Mouse (Mus musculus) C2C12 (cell line): ENCODE data around the gene Ap3m1. TPM values are rescaled to one million over a fixed set of nuclear protein-coding genes. Genes with fewer than 3 reads are reported as not detected.

Experiments used
- H3K27me3 ChIP-seq: one replicate; pipeline ENCODE4 v1.6.1; 2011; ENCODE audit not compliant: control insufficient read depth, insufficient read depth, insufficient read length
- H3K36me3 ChIP-seq: one replicate; pipeline ENCODE4 v1.6.1; 2011; ENCODE audit not compliant: control insufficient read depth, insufficient read depth
- H3K4me3 ChIP-seq: one replicate; pipeline ENCODE4 v1.5.1; 2011; ENCODE audit warnings: mild to moderate bottlenecking, control low read depth; ENCODE audit not compliant: poor library complexity, insufficient read depth, severe bottlenecking
- H3K79me2 ChIP-seq: one replicate; pipeline ENCODE4 v1.6.1; 2011; ENCODE audit not compliant: control insufficient read depth, insufficient read depth
- H3K79me3 ChIP-seq: one replicate; pipeline ENCODE4 v1.6.1; 2011; ENCODE audit warnings: low read depth, control low read depth
- H3ac ChIP-seq: one replicate; pipeline ENCODE3; 2011; ENCODE audit warnings: low read depth; ENCODE audit not compliant: control insufficient read depth, insufficient read length
- CEBPB ChIP-seq: IDR thresholded peaks from one replicate; pipeline ENCODE4 v1.6.1; 2011; ENCODE audit warnings: low read depth, mild to moderate bottlenecking, control low read depth, moderate library complexity
- CTCF ChIP-seq: IDR thresholded peaks from one replicate; pipeline ENCODE4 v1.5.1; 2011; ENCODE audit not compliant: control insufficient read depth, insufficient read depth, insufficient read length
- FOSL1 ChIP-seq: IDR thresholded peaks from one replicate; pipeline ENCODE4 v1.8.0; 2011; ENCODE audit warnings: mild to moderate bottlenecking, low read length; ENCODE audit not compliant: poor library complexity, insufficient read depth, severe bottlenecking
- MAX ChIP-seq: IDR thresholded peaks from one replicate; pipeline ENCODE4 v1.6.1; 2011; ENCODE audit warnings: mild to moderate bottlenecking, control low read depth
- MYOD1 ChIP-seq: IDR thresholded peaks from one replicate; pipeline ENCODE4 v1.6.1; 2011; ENCODE audit warnings: low read depth; ENCODE audit not compliant: control insufficient read depth, insufficient read length
- MYOG ChIP-seq: IDR thresholded peaks from one replicate; pipeline ENCODE4 v1.6.1; 2011; ENCODE audit not compliant: control insufficient read depth, insufficient read length; ENCODE audit errors: extremely low read depth
- USF1 ChIP-seq: IDR thresholded peaks from one replicate; pipeline ENCODE4 v1.6.1; 2011; ENCODE audit warnings: low read depth, mild to moderate bottlenecking, control low read depth, moderate library complexity
- polyA plus RNA-seq: library from polyadenylated mRNA; unstranded; fragments of >200 nt; fragmentation: generic; extraction: Trizol; gene quantifications from one replicate; pipeline ENCODE4 v1.2.1, GENCODE M21; 2012; ENCODE audit warnings: missing spikeins

Ap3m1 gene
- polyA plus RNA-seq, 1 experiment = 14.0 TPM

DNA sequence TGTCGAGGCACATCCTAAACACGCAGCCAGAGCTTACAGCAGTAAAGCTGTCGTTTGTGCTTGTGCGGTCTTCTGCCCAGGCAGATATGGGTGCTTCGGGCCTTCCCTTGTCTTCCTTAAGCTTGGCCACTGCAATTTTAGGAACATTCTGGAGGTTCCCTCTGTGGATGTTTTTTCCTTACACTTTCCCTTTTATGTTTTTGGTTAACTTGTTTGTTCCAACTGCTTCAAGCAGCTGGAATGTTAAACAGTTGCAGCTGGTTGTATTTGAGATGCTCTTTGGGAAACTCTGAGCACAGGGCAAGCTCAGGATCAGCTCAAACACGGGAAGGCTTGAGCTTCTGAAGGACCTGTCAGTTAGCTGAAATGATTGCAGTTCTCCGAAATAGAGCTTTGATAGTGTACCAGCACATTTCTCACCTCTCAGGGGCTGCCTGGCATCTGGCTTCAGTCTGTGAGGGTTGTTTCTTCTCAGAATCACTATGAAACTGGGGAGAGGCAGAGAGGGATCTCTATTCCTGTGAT is 34.6 kb upstream of the Ap3m1 start:
- Histone ChIP-seq H3K79me3 (peaks cover 7% of the 10 kb centered on the region), H3K4me3 (no peak overlapping the region), H3ac (no peak overlapping the region), H3K79me2 (peaks cover 28% of the 10 kb centered on the region), H3K36me3 (peaks cover 1% of the 10 kb centered on the region), H3K27me3 (no peaks in the 10 kb centered on the region)
- TF ChIP-seq CEBPB (no peak), MYOD1 (no peak), MYOG (no peak), MAX (no peak), USF1 (no peak), FOSL1 (no peak), CTCF (no peak)

DNA sequence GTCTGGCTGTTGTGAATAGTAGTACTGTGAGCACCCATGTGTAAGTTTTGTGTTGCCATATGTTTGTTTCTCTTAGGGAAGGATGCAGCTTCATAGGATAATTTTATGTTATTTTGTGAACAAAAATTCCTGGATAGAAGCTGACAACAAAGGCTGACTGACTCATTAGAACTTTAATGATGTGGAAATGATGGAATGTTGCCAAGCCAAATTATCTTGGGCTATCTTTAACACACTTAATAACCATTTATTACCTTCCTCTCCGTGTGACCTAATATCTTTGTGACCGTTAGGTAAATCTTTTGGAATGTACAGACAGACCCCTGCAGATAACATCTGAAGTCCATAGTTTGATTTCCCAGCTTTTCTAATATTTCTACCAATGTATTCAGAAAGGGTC is 33.8 kb upstream of the Ap3m1 start:
- Histone ChIP-seq H3K27me3 (no peaks in the 10 kb centered on the region), H3ac (no peak overlapping the region), H3K4me3 (no peak overlapping the region), H3K36me3 (no peaks in the 10 kb centered on the region), H3K79me3 (peaks cover 7% of the 10 kb centered on the region), H3K79me2 (peaks cover 28% of the 10 kb centered on the region)
- TF ChIP-seq CEBPB = no peak
- TF ChIP-seq MYOD1 = no peak
- no peak for TF ChIP-seq USF1
- TF ChIP-seq FOSL1 = no peak
- TF ChIP-seq MAX = no peak
- TF ChIP-seq CTCF = no peak
- no peak for TF ChIP-seq MYOG

DNA sequence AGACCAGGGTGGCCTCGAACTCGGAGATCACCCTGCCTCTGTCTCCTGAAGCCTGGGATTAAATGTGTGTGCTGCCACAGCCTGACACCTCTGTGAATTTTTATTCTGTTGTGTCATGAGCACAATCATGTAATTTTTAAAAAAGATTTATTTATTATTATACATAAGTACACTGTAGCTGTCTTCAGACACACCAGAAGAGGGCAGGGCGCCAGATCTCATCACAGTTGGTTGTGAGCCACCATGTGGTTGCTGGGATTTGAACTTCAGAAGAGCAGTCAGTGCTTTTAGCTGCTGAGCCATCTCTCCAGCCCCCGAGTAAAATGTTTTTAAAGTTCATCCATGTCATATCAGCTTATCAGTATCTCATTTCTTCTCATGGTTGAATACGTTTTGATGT is 33.4 kb upstream of the Ap3m1 start:
- Histone ChIP-seq H3K36me3 (no peaks in the 10 kb centered on the region), H3K27me3 (no peaks in the 10 kb centered on the region), H3K79me3 (peaks cover 7% of the 10 kb centered on the region), H3ac (no peak overlapping the region), H3K79me2 (peaks cover 28% of the 10 kb centered on the region), H3K4me3 (no peak overlapping the region)
- TF ChIP-seq USF1 (no peak), MYOG (no peak)

DNA sequence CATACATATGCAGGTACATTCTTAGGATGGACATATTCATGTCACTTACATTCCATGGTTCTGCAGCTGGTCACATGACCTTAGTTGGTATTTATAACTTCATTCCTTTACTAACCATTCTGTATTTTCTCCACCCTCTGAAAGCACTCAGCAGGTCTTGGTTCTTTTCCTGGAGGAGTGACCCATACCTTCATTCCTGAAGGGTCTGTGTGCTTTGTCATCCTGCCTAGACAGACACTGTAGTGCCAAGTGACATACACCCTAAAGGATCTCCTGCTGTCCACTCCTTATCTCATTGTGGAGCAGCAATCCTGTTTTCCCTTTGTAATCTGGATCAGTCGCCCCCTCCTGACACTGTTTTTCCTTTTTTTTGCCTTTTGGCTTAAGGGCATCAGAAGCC is 30.5 kb upstream of the Ap3m1 start:
- H3K4me3 ChIP-seq = no peak overlapping the region
- no peak overlapping the region for H3ac ChIP-seq
- TF ChIP-seq MAX = no peak
- peak; percentile 13 for TF ChIP-seq USF1
- no peaks in the 10 kb centered on the region for H3K36me3 ChIP-seq
- no peaks in the 10 kb centered on the region for H3K27me3 ChIP-seq
- peaks cover 7% of the 10 kb centered on the region for H3K79me3 ChIP-seq
- peaks cover 20% of the 10 kb centered on the region for H3K79me2 ChIP-seq

DNA sequence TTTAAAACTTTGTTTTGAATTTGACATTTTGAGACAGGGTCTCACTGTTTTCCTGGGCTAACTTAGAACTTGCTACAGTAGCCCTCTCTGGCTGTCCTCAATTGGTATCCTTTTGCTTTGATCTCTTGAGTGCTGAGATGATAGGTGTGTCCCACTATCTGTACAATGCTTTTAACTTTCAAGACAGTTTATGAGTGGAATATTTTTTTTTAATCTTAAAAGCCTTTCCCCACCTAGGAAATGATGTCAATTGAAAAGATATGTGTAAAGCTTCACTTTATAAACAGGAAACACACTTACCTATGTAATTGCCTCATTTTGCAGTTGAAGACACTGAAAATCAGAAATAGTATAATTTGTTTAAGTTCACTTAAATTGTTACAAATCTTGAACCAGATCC is 26.2 kb upstream of the Ap3m1 start:
- Histone ChIP-seq H3K4me3 (no peak overlapping the region), H3ac (no peak overlapping the region), H3K27me3 (no peaks in the 10 kb centered on the region), H3K79me3 (no peaks in the 10 kb centered on the region), H3K79me2 (peaks cover 22% of the 10 kb centered on the region), H3K36me3 (no peaks in the 10 kb centered on the region)
- TF ChIP-seq MYOD1 (no peak), FOSL1 (no peak), USF1 (no peak), CEBPB (no peak), CTCF (no peak), MAX (no peak), MYOG (no peak)

DNA sequence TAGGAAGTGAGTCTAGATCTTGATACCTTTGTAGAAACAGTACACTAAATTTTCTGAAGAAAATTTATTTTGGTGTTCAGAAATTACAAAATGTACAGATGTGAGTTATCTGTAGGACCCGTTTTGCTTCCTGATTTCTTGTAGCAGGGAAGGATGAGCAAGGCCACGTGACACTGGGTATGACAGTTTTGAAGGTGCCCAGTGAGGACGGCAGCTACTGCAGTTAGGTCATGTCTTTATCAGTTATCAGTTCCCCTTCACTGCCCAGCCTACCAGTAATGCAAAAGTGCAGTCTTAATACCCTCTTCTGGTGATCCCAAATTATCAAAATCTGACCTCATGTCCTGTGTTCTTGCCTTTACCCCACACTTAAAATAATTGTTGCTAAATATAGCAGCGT is 25.6 kb upstream of the Ap3m1 start:
- H3K36me3 ChIP-seq = no peaks in the 10 kb centered on the region
- H3K79me3 ChIP-seq = no peaks in the 10 kb centered on the region
- no peak overlapping the region for H3K4me3 ChIP-seq
- H3ac ChIP-seq = no peak overlapping the region
- peaks cover 22% of the 10 kb centered on the region for H3K79me2 ChIP-seq
- H3K27me3 ChIP-seq = no peaks in the 10 kb centered on the region
- TF ChIP-seq FOSL1 = no peak
- no peak for TF ChIP-seq CEBPB
- no peak for TF ChIP-seq MAX
- no peak for TF ChIP-seq MYOD1
- no peak for TF ChIP-seq CTCF
- TF ChIP-seq USF1 = no peak
- TF ChIP-seq MYOG = no peak
